Mouse (Mus musculus): Measurements from ENCODE around the gene Dnm3. TPM values are rescaled to one million over a fixed set of nuclear protein-coding genes. Genes with fewer than 3 reads are reported as not detected.

Gene Dnm3
- total RNA-seq, 1 experiment, result 0.49 TPM

- DNase-seq (ENCODE audit: low read depth, low spot score), result no peak
- H3K4me3 ChIP-seq (ENCODE audit: insufficient read depth in 1 of 2, low read depth in 1 of 2, low read length in 2 of 2, poor library complexity in 1 of 2, severe bottlenecking in 1 of 2), result no peak overlapping the region
- no peaks in the 10 kb centered on the region for H3K9me3 ChIP-seq (ENCODE audit: control insufficient read depth, insufficient read depth, low read depth, low read length)
- H3K4me1 ChIP-seq (ENCODE audit: control insufficient read depth in 2 of 2, insufficient read depth in 2 of 2, low read length in 2 of 2, poor library complexity in 1 of 2), result peaks cover 0 to 2% of the 10 kb centered on the region in 2 experiments; a peak in 1 of 4 replicates
- in situ Hi-C loops (cut with MboI; ENCODE audit: low sequenced_read_pairs in 2 of 2, unreplicated experiment in 2 of 2), result loop anchor here (25.0 kb wide), 1 partner anchor 303 kb away; the partner anchor contains the start of gene Myocos (in 2 of the 2)
- no peak overlapping the region for H3K9ac ChIP-seq (ENCODE audit: insufficient read depth, low read depth, low read length, poor library complexity, severe bottlenecking)
- no peaks in the 10 kb centered on the region for H3K36me3 ChIP-seq (ENCODE audit: control insufficient read depth, insufficient read depth, low read length, poor library complexity, severe bottlenecking)
- no peak overlapping the region for H3K27ac ChIP-seq (ENCODE audit: insufficient read depth, low read depth, low read length, poor library complexity, severe bottlenecking)
- no peak for TF ChIP-seq MAFK (IDR thresholded peaks at IDR 0.05; ENCODE audit: insufficient read depth, low read depth, low read length)
- no peak for TF ChIP-seq ZNF384 (IDR thresholded peaks at IDR 0.05; ENCODE audit: low read depth, low read length)
- TF ChIP-seq CHD2 (IDR thresholded peaks at IDR 0.05; ENCODE audit: low read depth, low read length), result no peak
- TF ChIP-seq ZC3H11A (IDR thresholded peaks at IDR 0.05; ENCODE audit: borderline replicate concordance, low read depth, low read length), result no peak
Observed at GRCm38 (mm10) chr1:162359270-162359669, 118.6 kb downstream of the Dnm3 start.

- Histone ChIP-seq H3K27ac (ENCODE audit: insufficient read depth, low read depth, low read length, poor library complexity, severe bottlenecking) (no peak overlapping the region), H3K4me1 (ENCODE audit: control insufficient read depth in 2 of 2, insufficient read depth in 2 of 2, low read length in 2 of 2, poor library complexity in 1 of 2) (peaks cover 0 to 2% of the 10 kb centered on the region in 2 experiments; a peak in 1 of 4 replicates), H3K9ac (ENCODE audit: insufficient read depth, low read depth, low read length, poor library complexity, severe bottlenecking) (no peak overlapping the region), H3K4me3 (ENCODE audit: insufficient read depth in 1 of 2, low read depth in 1 of 2, low read length in 2 of 2, poor library complexity in 1 of 2, severe bottlenecking in 1 of 2) (no peak overlapping the region), H3K36me3 (ENCODE audit: control insufficient read depth, insufficient read depth, low read length, poor library complexity, severe bottlenecking) (no peaks in the 10 kb centered on the region), H3K9me3 (ENCODE audit: control insufficient read depth, insufficient read depth, low read depth, low read length) (no peaks in the 10 kb centered on the region)
- TF ChIP-seq MAFK (IDR thresholded peaks at IDR 0.05; ENCODE audit: insufficient read depth, low read depth, low read length) (no peak), ZNF384 (IDR thresholded peaks at IDR 0.05; ENCODE audit: low read depth, low read length) (no peak), ZC3H11A (IDR thresholded peaks at IDR 0.05; ENCODE audit: borderline replicate concordance, low read depth, low read length) (no peak), CHD2 (IDR thresholded peaks at IDR 0.05; ENCODE audit: low read depth, low read length) (no peak), HCFC1 (IDR thresholded peaks at IDR 0.05; ENCODE audit: borderline replicate concordance, insufficient read depth, low read length) (no peak)
- in situ Hi-C loops (cut with MboI; ENCODE audit: low sequenced_read_pairs in 2 of 2, unreplicated experiment in 2 of 2), result loop anchor here (25.0 kb wide), 1 partner anchor 304 kb away; the partner anchor contains the start of gene Myocos (in 2 of the 2)
- DNase-seq (ENCODE audit: low read depth, low spot score), result no peak
Observed at GRCm38 (mm10) chr1:162358036-162358435, 119.8 kb downstream of the Dnm3 start.

- DNase-seq (ENCODE audit: low read depth, low spot score), result no peak
- peaks cover 0 to 2% of the 10 kb centered on the region in 2 experiments; a peak in 1 of 4 replicates for H3K4me1 ChIP-seq (ENCODE audit: control insufficient read depth in 2 of 2, insufficient read depth in 2 of 2, low read length in 2 of 2, poor library complexity in 1 of 2)
- H3K4me3 ChIP-seq (ENCODE audit: insufficient read depth in 1 of 2, low read depth in 1 of 2, low read length in 2 of 2, poor library complexity in 1 of 2, severe bottlenecking in 1 of 2), result no peak overlapping the region
- H3K9me3 ChIP-seq (ENCODE audit: control insufficient read depth, insufficient read depth, low read depth, low read length), result no peaks in the 10 kb centered on the region
- in situ Hi-C loops (cut with MboI; ENCODE audit: low sequenced_read_pairs in 2 of 2, unreplicated experiment in 2 of 2), result loop anchor here (25.0 kb wide), 1 partner anchor 306 kb away; the partner anchor contains the start of gene Myocos (in 2 of the 2)
- no peaks in the 10 kb centered on the region for H3K36me3 ChIP-seq (ENCODE audit: control insufficient read depth, insufficient read depth, low read length, poor library complexity, severe bottlenecking)
- TF ChIP-seq ZC3H11A (IDR thresholded peaks at IDR 0.05; ENCODE audit: borderline replicate concordance, low read depth, low read length) (no peak), CHD2 (IDR thresholded peaks at IDR 0.05; ENCODE audit: low read depth, low read length) (no peak), MAFK (IDR thresholded peaks at IDR 0.05; ENCODE audit: insufficient read depth, low read depth, low read length) (no peak), ZNF384 (IDR thresholded peaks at IDR 0.05; ENCODE audit: low read depth, low read length) (no peak), HCFC1 (IDR thresholded peaks at IDR 0.05; ENCODE audit: borderline replicate concordance, insufficient read depth, low read length) (no peak)
- no peak overlapping the region for H3K27ac ChIP-seq (ENCODE audit: insufficient read depth, low read depth, low read length, poor library complexity, severe bottlenecking)
- no peak overlapping the region for H3K9ac ChIP-seq (ENCODE audit: insufficient read depth, low read depth, low read length, poor library complexity, severe bottlenecking)
Observed at GRCm38 (mm10) chr1:162356481-162356880, 121.4 kb downstream of the Dnm3 start.

- Histone ChIP-seq H3K4me1 (ENCODE audit: control insufficient read depth in 2 of 2, insufficient read depth in 2 of 2, low read length in 2 of 2, poor library complexity in 1 of 2) (peaks cover 0 to 2% of the 10 kb centered on the region in 2 experiments; a peak in 1 of 4 replicates), H3K36me3 (ENCODE audit: control insufficient read depth, insufficient read depth, low read length, poor library complexity, severe bottlenecking) (no peaks in the 10 kb centered on the region), H3K9me3 (ENCODE audit: control insufficient read depth, insufficient read depth, low read depth, low read length) (no peaks in the 10 kb centered on the region), H3K9ac (ENCODE audit: insufficient read depth, low read depth, low read length, poor library complexity, severe bottlenecking) (no peak overlapping the region), H3K4me3 (ENCODE audit: insufficient read depth in 1 of 2, low read depth in 1 of 2, low read length in 2 of 2, poor library complexity in 1 of 2, severe bottlenecking in 1 of 2) (no peak overlapping the region), H3K27ac (ENCODE audit: insufficient read depth, low read depth, low read length, poor library complexity, severe bottlenecking) (no peak overlapping the region)
- TF ChIP-seq MAFK (IDR thresholded peaks at IDR 0.05; ENCODE audit: insufficient read depth, low read depth, low read length) (no peak), CHD2 (IDR thresholded peaks at IDR 0.05; ENCODE audit: low read depth, low read length) (no peak), ZC3H11A (IDR thresholded peaks at IDR 0.05; ENCODE audit: borderline replicate concordance, low read depth, low read length) (no peak), HCFC1 (IDR thresholded peaks at IDR 0.05; ENCODE audit: borderline replicate concordance, insufficient read depth, low read length) (no peak), ZNF384 (IDR thresholded peaks at IDR 0.05; ENCODE audit: low read depth, low read length) (no peak)
- DNase-seq (ENCODE audit: low read depth, low spot score), result no peak
- in situ Hi-C loops (cut with MboI; ENCODE audit: low sequenced_read_pairs in 2 of 2, unreplicated experiment in 2 of 2), result loop anchor here (25.0 kb wide), 1 partner anchor 308 kb away; the partner anchor contains the start of gene Myocos (in 2 of the 2)
Observed at GRCm38 (mm10) chr1:162354780-162355179, 123.1 kb downstream of the Dnm3 start.

All from ES-E14 (cell line).